Comparison of ENCODE assay signal across 14 mouse cellular contexts in the genomic region with DNA sequence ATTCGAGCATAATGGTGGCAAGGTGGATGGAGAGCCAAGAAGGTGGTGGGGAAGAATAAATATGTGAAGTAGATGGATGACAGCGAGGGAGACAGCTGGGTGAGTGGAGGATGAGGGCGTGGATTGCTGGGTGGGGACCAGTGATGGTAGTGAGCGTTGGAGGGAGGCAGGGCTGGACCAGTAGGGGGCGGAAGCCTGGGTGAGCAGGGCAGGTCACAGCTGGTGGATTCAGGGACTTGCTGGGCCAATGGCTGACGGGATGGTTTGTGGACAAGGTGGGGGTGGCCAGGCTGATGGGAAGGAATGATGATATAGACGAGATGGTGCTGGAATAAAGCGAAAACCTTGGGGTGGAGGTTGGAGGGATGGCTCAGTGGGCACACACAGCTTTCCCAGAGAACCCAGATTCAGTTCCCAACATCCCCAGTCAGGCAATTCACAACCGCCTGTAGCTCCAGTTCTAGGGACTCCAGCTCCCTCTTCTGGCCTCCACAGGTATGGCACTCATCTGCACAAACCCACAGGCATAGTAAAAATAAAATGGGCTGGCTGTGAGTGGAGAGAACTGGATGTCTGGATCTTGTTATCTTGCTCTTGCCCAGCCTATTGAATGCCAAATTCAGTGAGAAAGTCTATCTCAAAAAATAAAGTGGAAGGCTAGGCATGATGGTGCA. TPM values are rescaled to one million over a fixed set of nuclear protein-coding genes. Genes with fewer than 3 reads are reported as not detected.
DNase-seq lines count a peak whose midpoint lies in the region; ATAC-seq and TF ChIP-seq lines count a peak whose summit lies in the region.
"Had no signal": no experiment of that assay in that cellular context is flagged by ENCODE, and none has a peak within 500 bp of the region (broad histone marks: within the 10 kb centered on the region; RNA-seq: fewer than 3 reads in every experiment).

No protein-coding gene starts in this region.

- H3K27ac ChIP-seq in cerebellum, adult 2 months (ENCODE audit: insufficient read depth, low read length): no peak overlapping the region
- no peak overlapping the region for H3K27ac ChIP-seq in lung, embryonic 14.5 days (ENCODE audit: low read depth)
- no peak overlapping the region for H3K27ac ChIP-seq in olfactory bulb, adult 2 months (ENCODE audit: insufficient read depth, low read depth, low read length)
- H3K27ac ChIP-seq: intestine, embryonic 15.5 days; limb, embryonic 15.5 days had no signal

- WGBS in cerebellum, adult 2 months: 69% methylated on average over 9 of the region's 9 CpGs
- 60% methylated on average over 9 of the region's 9 CpGs for WGBS in lung, embryonic 14.5 days
- WGBS in olfactory bulb, adult 2 months: 65% methylated on average over 9 of the region's 9 CpGs

- no peaks in the 10 kb centered on the region for H3K27me3 ChIP-seq in cerebellum, adult 2 months (ENCODE audit: control insufficient read depth, insufficient read depth, low read length)
- H3K27me3 ChIP-seq in lung, embryonic 14.5 days (ENCODE audit: insufficient read depth, low read length): peaks cover 22% of the 10 kb centered on the region

- peak; percentile 18; the same call in 1 of the 2 replicates for TF ChIP-seq CTCF in cerebellum, adult 2 months (IDR thresholded peaks at IDR 0.05; ENCODE audit: borderline replicate concordance, insufficient read depth, low read depth, low read length)
- peak; percentile 41; the same call in 1 of the 2 replicates for TF ChIP-seq CTCF in lung, embryonic 14.5 days (IDR thresholded peaks at IDR 0.05; ENCODE audit: low read depth)
- peak; percentile 32; the same call in 1 of the 2 replicates for TF ChIP-seq CTCF in olfactory bulb, adult 2 months (IDR thresholded peaks at IDR 0.05; ENCODE audit: insufficient read depth, low read depth, low read length)

- H3K4me1 ChIP-seq in cerebellum, adult 2 months (ENCODE audit: control insufficient read depth, insufficient read depth, low read length): no peaks in the 10 kb centered on the region
- H3K4me1 ChIP-seq in lung, embryonic 14.5 days (ENCODE audit: insufficient read depth): no peaks in the 10 kb centered on the region
- H3K4me1 ChIP-seq in olfactory bulb, adult 2 months (ENCODE audit: control insufficient read depth, insufficient read depth, low read length): peaks cover 5% of the 10 kb centered on the region; the same call in 1 of the 2 replicates

- no peaks in the 10 kb centered on the region for H3K9me3 ChIP-seq in lung, embryonic 14.5 days (ENCODE audit: low read depth, low read length)
- H3K9me3 ChIP-seq: intestine, embryonic 15.5 days; limb, embryonic 15.5 days had no signal

- no peak overlapping the region for H3K4me2 ChIP-seq in lung, embryonic 14.5 days
- H3K4me2 ChIP-seq: intestine, embryonic 15.5 days; limb, embryonic 15.5 days; midbrain, embryonic 11.5 days had no signal

- H3K4me3 ChIP-seq in cerebellum, adult 2 months (replicated peaks; ENCODE audit: insufficient read depth, low read depth, low read length): no peak overlapping the region
- H3K4me3 ChIP-seq in lung, embryonic 14.5 days (ENCODE audit: low read depth, low read length): no peak overlapping the region
- H3K4me3 ChIP-seq in olfactory bulb, adult 2 months (ENCODE audit: insufficient read depth, low read depth, low read length): no peak overlapping the region
- H3K4me3 ChIP-seq: intestine, embryonic 15.5 days; limb, embryonic 15.5 days had no signal

- TF ChIP-seq POLR2A in cerebellum, adult 2 months (IDR thresholded peaks at IDR 0.05; ENCODE audit: borderline replicate concordance, insufficient read depth, low read length): no peak
- TF ChIP-seq POLR2A in olfactory bulb, adult 2 months (IDR thresholded peaks at IDR 0.05; ENCODE audit: insufficient read depth, low read depth, low read length): no peak

- no peak overlapping the region for H3K9ac ChIP-seq in lung, embryonic 14.5 days
- H3K9ac ChIP-seq: intestine, embryonic 15.5 days; limb, embryonic 15.5 days had no signal

- H3K36me3 ChIP-seq in lung, embryonic 14.5 days (ENCODE audit: insufficient read depth): no peaks in the 10 kb centered on the region
- H3K36me3 ChIP-seq: intestine, embryonic 15.5 days; limb, embryonic 15.5 days had no signal

- ATAC-seq in lung, embryonic 14.5 days (ENCODE audit: insufficient read depth): no peak
- ATAC-seq: intestine, embryonic 15.5 days had no signal

- no peak for DNase-seq in cerebellum, adult 2 months
- no peak for DNase-seq in cerebellum, adult 11-12 months
- DNase-seq in lung, embryonic 14.5 days: no peak
- no peak for DNase-seq in lung, postnatal 25 days (ENCODE audit: low spot score)
- peak; percentile 52 for DNase-seq in WW6 (ENCODE audit: low read depth, low spot score)
- DNase-seq in kidney, postnatal 25 days: no peak
- DNase-seq in adrenal gland, adult (ENCODE audit: inconsistent age in 2 of 2, low spot score in 1 of 2): no peak
- DNase-seq: adrenal gland, postnatal 14 days; cerebellum, postnatal 10 days had no signal

RNA-seq across cellular contexts. Expression of gene Mybpc2, which starts 5.1 kb away (rescaled TPM):
- polyA plus RNA-seq in cerebellum, adult 2 months (2012; rRNA removed): 0.14 and 0.18 TPM in 2 replicates
- polyA plus RNA-seq in lung, embryonic 14.5 days (2014; fragmentation: Nextera tagmentation; extraction: Ambion mirVana): 0.14 and 0.26 TPM in 2 replicates
- not detected in 2 replicates for polyA plus RNA-seq in olfactory bulb, adult 2 months (2012; ENCODE audit: insufficient read depth, insufficient read length, low replicate concordance, missing spikeins)
- polyA plus RNA-seq: C2C12; midbrain, embryonic 11.5 days had no signal

RNA-seq across cellular contexts. Expression of gene Spib, which starts 12.5 kb away (rescaled TPM):
- polyA plus RNA-seq in cerebellum, adult 2 months (2012; rRNA removed): 0.16 and 0.19 TPM in 2 replicates
- polyA plus RNA-seq in lung, embryonic 14.5 days (2014; fragmentation: Nextera tagmentation; extraction: Ambion mirVana): 0.07 and 0.18 TPM in 2 replicates
- not detected in 2 replicates for polyA plus RNA-seq in olfactory bulb, adult 2 months (2012; ENCODE audit: insufficient read depth, insufficient read length, low replicate concordance, missing spikeins)
- polyA plus RNA-seq: midbrain, embryonic 11.5 days had no signal

RNA-seq across cellular contexts. Expression of gene Fam71e1, which starts 23.0 kb away (rescaled TPM):
- 32.6 and 34.0 TPM in 2 replicates for polyA plus RNA-seq in cerebellum, adult 2 months (2012; rRNA removed)
- polyA plus RNA-seq in lung, embryonic 14.5 days (2014; fragmentation: Nextera tagmentation; extraction: Ambion mirVana): 9.1 and 11.3 TPM in 2 replicates
- polyA plus RNA-seq in olfactory bulb, adult 2 months (2012; ENCODE audit: insufficient read depth, insufficient read length, low replicate concordance, missing spikeins): not detected in 2 replicates

RNA-seq across cellular contexts. Expression of gene Emc10, which starts 23.0 kb away (rescaled TPM):
- polyA plus RNA-seq in cerebellum, adult 2 months (2012; rRNA removed): 302 and 309 TPM in 2 replicates
- 122 and 133 TPM in 2 replicates for polyA plus RNA-seq in lung, embryonic 14.5 days (2014; fragmentation: Nextera tagmentation; extraction: Ambion mirVana)
- not detected in 2 replicates for polyA plus RNA-seq in olfactory bulb, adult 2 months (2012; ENCODE audit: insufficient read depth, insufficient read length, low replicate concordance, missing spikeins)

RNA-seq across cellular contexts. Expression of gene Pold1, which starts 29.3 kb away (rescaled TPM):
- 21.6 and 25.1 TPM in 2 replicates for polyA plus RNA-seq in cerebellum, adult 2 months (2012; rRNA removed)
- 91.6 and 105 TPM in 2 replicates for polyA plus RNA-seq in lung, embryonic 14.5 days (2014; fragmentation: Nextera tagmentation; extraction: Ambion mirVana)
- not detected in 2 replicates for polyA plus RNA-seq in olfactory bulb, adult 2 months (2012; ENCODE audit: insufficient read depth, insufficient read length, low replicate concordance, missing spikeins)

Comparison
In these comparisons a context has a peak if more than half of its experiments do, and no peak if none do; other contexts are left out.
1. RNA of gene Fam71e1, which starts 23.0 kb away (polyA plus RNA-seq): 32.6 to 34.0 TPM in cerebellum, adult 2 months and 9.1 to 11.3 TPM in lung, embryonic 14.5 days; not detected in olfactory bulb, adult 2 months; every median in the first group is over 10 times any median in the second.
2. Peak in every context shown above with its lines, with median percentiles within 50 percentile points of each other: CTCF ChIP-seq.